Mouse (Mus musculus): ENCODE data around the gene Epb41l4b. TPM values are rescaled to one million over a fixed set of nuclear protein-coding genes. Genes with fewer than 3 reads are reported as not detected.

The Epb41l4b gene
- total and polyA plus RNA-seq, 3 experiments, result 0.93 to 4.9 (median 2.0) TPM

- no peak overlapping the region for H3K27ac ChIP-seq (ENCODE audit: insufficient read depth, low read depth)
- H3K4me2 ChIP-seq (ENCODE audit: insufficient read depth, low read depth, poor library complexity, severe bottlenecking), result no peak overlapping the region
- no peaks in the 10 kb centered on the region for H3K79me2 ChIP-seq (replicated peaks; ENCODE audit: control insufficient read depth, extremely low read depth, insufficient read depth, poor library complexity, severe bottlenecking)
- H3K9me3 ChIP-seq (replicated peaks; ENCODE audit: low read length), result no peaks in the 10 kb centered on the region
- no peak for DNase-seq (ENCODE audit: extremely low read depth)
- in situ Hi-C loops (cut with MboI; ENCODE audit: low pct_ligation_motif_present, low pct_unique_long_range_greater_than_20kb, low sequenced_read_pairs) (no loop called here), dilution Hi-C loops (cut with MboI; ENCODE audit: extremely low pct_ligation_motif_present, extremely low pct_unique_long_range_greater_than_20kb, low sequenced_read_pairs) (no loop called here)
- H3K4me3 ChIP-seq (replicated peaks in 1 of 3; ENCODE audit: low read depth in 2 of 3, low read length in 2 of 3, poor library complexity in 1 of 3), result no peak overlapping the region
- H3K36me3 ChIP-seq (replicated peaks in 1 of 2; ENCODE audit: control insufficient read depth in 1 of 2, insufficient read depth in 1 of 2, low read length in 1 of 2), result no peaks in the 10 kb centered on the region
- H3K9ac ChIP-seq (ENCODE audit: insufficient read depth, low read depth), result no peak overlapping the region
- peaks cover 3% of the 10 kb centered on the region for H3K27me3 ChIP-seq (replicated peaks)
- peaks cover 3% of the 10 kb centered on the region in 2 experiments; a peak in 3 of 4 replicates for H3K4me1 ChIP-seq (ENCODE audit: control insufficient read depth in 1 of 2, insufficient read depth in 2 of 2)
- TF ChIP-seq MAFK (IDR thresholded peaks at IDR 0.05; ENCODE audit: insufficient replicate concordance, low read length), result no peak
- no peak for TF ChIP-seq ELF1 (IDR thresholded peaks at IDR 0.05; ENCODE audit: low read depth, low read length)
These were observed 21.1 kb downstream of the Epb41l4b start for GRCm38 (mm10) chr4:57122166-57122565.

- H3K9ac ChIP-seq (ENCODE audit: insufficient read depth, low read depth), result no peak overlapping the region
- no peaks in the 10 kb centered on the region for H3K9me3 ChIP-seq (replicated peaks; ENCODE audit: low read length)
- in situ Hi-C loops (cut with MboI; ENCODE audit: low pct_ligation_motif_present, low pct_unique_long_range_greater_than_20kb, low sequenced_read_pairs), result no loop called here
- no peaks in the 10 kb centered on the region for H3K79me2 ChIP-seq (replicated peaks; ENCODE audit: control insufficient read depth, extremely low read depth, insufficient read depth, poor library complexity, severe bottlenecking)
- H3K4me2 ChIP-seq (ENCODE audit: insufficient read depth, low read depth, poor library complexity, severe bottlenecking), result no peak overlapping the region
- DNase-seq (ENCODE audit: extremely low read depth), result peak; percentile 40
- dilution Hi-C loops (cut with MboI; ENCODE audit: extremely low pct_ligation_motif_present, extremely low pct_unique_long_range_greater_than_20kb, low sequenced_read_pairs), result no loop called here
- TF ChIP-seq GABPA (IDR thresholded peaks at IDR 0.05; ENCODE audit: insufficient replicate concordance, low read depth, low read length) (no peak), CTCF (conservative IDR thresholded peaks at IDR 0.05 in 1 of 2, IDR thresholded peaks at IDR 0.05 in 1 of 2; ENCODE audit: low read depth in 2 of 2, low read length in 2 of 2) (peak in 1 of 2 experiments; percentile 64; a peak in 2 of 4 replicates), MAZ (IDR thresholded peaks at IDR 0.05; ENCODE audit: low read depth, low read length) (peak; percentile 88), RAD21 (IDR thresholded peaks at IDR 0.05; ENCODE audit: low read depth, low read length) (peak; percentile 38), SMC3 (IDR thresholded peaks at IDR 0.05; ENCODE audit: low read depth, low read length) (peak; percentile 74)
- peaks cover 3% of the 10 kb centered on the region for H3K27me3 ChIP-seq (replicated peaks)
- peaks cover 3% of the 10 kb centered on the region in 2 experiments; a peak in 3 of 4 replicates for H3K4me1 ChIP-seq (ENCODE audit: control insufficient read depth in 1 of 2, insufficient read depth in 2 of 2)
- H3K36me3 ChIP-seq (replicated peaks in 1 of 2; ENCODE audit: control insufficient read depth in 1 of 2, insufficient read depth in 1 of 2, low read length in 1 of 2), result no peaks in the 10 kb centered on the region
- no peak overlapping the region for H3K4me3 ChIP-seq (replicated peaks in 1 of 3; ENCODE audit: low read depth in 2 of 3, low read length in 2 of 3, poor library complexity in 1 of 3)
- no peak overlapping the region for H3K27ac ChIP-seq (ENCODE audit: insufficient read depth, low read depth)
These were observed 22.7 kb downstream of the Epb41l4b start for GRCm38 (mm10) chr4:57120563-57120962.

GRCm38 (mm10) chr4:57119976-57120375 is 23.3 kb downstream of the Epb41l4b start:
- no peaks in the 10 kb centered on the region for H3K79me2 ChIP-seq (replicated peaks; ENCODE audit: control insufficient read depth, extremely low read depth, insufficient read depth, poor library complexity, severe bottlenecking)
- H3K27ac ChIP-seq (ENCODE audit: insufficient read depth, low read depth), result no peak overlapping the region
- in situ Hi-C loops (cut with MboI; ENCODE audit: low pct_ligation_motif_present, low pct_unique_long_range_greater_than_20kb, low sequenced_read_pairs), result loop anchor here (10.0 kb wide), 1 partner anchor 55 kb away; no protein-coding TSS in a partner anchor
- dilution Hi-C loops (cut with MboI; ENCODE audit: extremely low pct_ligation_motif_present, extremely low pct_unique_long_range_greater_than_20kb, low sequenced_read_pairs), result no loop called here
- no peaks in the 10 kb centered on the region for H3K36me3 ChIP-seq (replicated peaks in 1 of 2; ENCODE audit: control insufficient read depth in 1 of 2, insufficient read depth in 1 of 2, low read length in 1 of 2)
- H3K9ac ChIP-seq (ENCODE audit: insufficient read depth, low read depth), result no peak overlapping the region
- no peak overlapping the region for H3K4me3 ChIP-seq (replicated peaks in 1 of 3; ENCODE audit: low read depth in 2 of 3, low read length in 2 of 3, poor library complexity in 1 of 3)
- no peak overlapping the region for H3K4me2 ChIP-seq (ENCODE audit: insufficient read depth, low read depth, poor library complexity, severe bottlenecking)
- TF ChIP-seq USF1 (IDR thresholded peaks at IDR 0.05; ENCODE audit: low read depth, low read length) (no peak), ZC3H11A (IDR thresholded peaks at IDR 0.05; ENCODE audit: low read depth, low read length) (no peak), UBTF (IDR thresholded peaks at IDR 0.05; ENCODE audit: low read depth, low read length) (no peak), CTCF (conservative IDR thresholded peaks at IDR 0.05 in 1 of 2, IDR thresholded peaks at IDR 0.05 in 1 of 2; ENCODE audit: low read depth in 2 of 2, low read length in 2 of 2) (no peak), MAFK (IDR thresholded peaks at IDR 0.05; ENCODE audit: insufficient replicate concordance, low read length) (no peak), ZMIZ1 (IDR thresholded peaks at IDR 0.05; ENCODE audit: low read depth, low read length) (no peak), ELF1 (IDR thresholded peaks at IDR 0.05; ENCODE audit: low read depth, low read length) (no peak), ETS1 (conservative IDR thresholded peaks at IDR 0.05; ENCODE audit: low read depth, low read length) (no peak), GABPA (IDR thresholded peaks at IDR 0.05; ENCODE audit: insufficient replicate concordance, low read depth, low read length) (no peak), SMC3 (IDR thresholded peaks at IDR 0.05; ENCODE audit: low read depth, low read length) (no peak), HCFC1 (IDR thresholded peaks at IDR 0.05; ENCODE audit: low read depth, low read length) (no peak), POLR2AphosphoS2 (IDR thresholded peaks at IDR 0.05; ENCODE audit: low read depth, low read length) (no peak), MAX (IDR thresholded peaks at IDR 0.05; ENCODE audit: low read length) (no peak), MYC (IDR thresholded peaks at IDR 0.05; ENCODE audit: low read depth, low read length) (no peak), RAD21 (IDR thresholded peaks at IDR 0.05; ENCODE audit: low read depth, low read length) (no peak)
- no peak for DNase-seq (ENCODE audit: extremely low read depth)
- H3K27me3 ChIP-seq (replicated peaks), result peaks cover 3% of the 10 kb centered on the region
- peaks cover 3% of the 10 kb centered on the region in 2 experiments; a peak in 3 of 4 replicates for H3K4me1 ChIP-seq (ENCODE audit: control insufficient read depth in 1 of 2, insufficient read depth in 2 of 2)
- no peaks in the 10 kb centered on the region for H3K9me3 ChIP-seq (replicated peaks; ENCODE audit: low read length)

Data from CH12.LX (cell line).